Mouse (Mus musculus) midbrain, embryonic 13.5 days (tissue): Measurements from ENCODE around the gene A030003K21Rik. TPM values are rescaled to one million over a fixed set of nuclear protein-coding genes. Genes with fewer than 3 reads are reported as not detected.

ENCODE experiments used
- ATAC-seq: fragments of 200-750 bp; cut with Nextera tagmentation; 2 replicates; pipeline ENCODE4 v1.8.0; 2017; ENCODE audit warnings: mild to moderate bottlenecking, moderate TSS enrichment, moderate library complexity
- H3K27ac ChIP-seq: fragments of 300-500 bp; sonication (generic); 2 replicates; pipeline ENCODE4 v1.5.1; 2015; ENCODE audit warnings: inconsistent platforms, mild to moderate bottlenecking, moderate library complexity
- H3K27me3 ChIP-seq: fragments of 300-500 bp; sonication (generic); 2 replicates; pipeline ENCODE4 v1.6.1; 2015; ENCODE audit warnings: mild to moderate bottlenecking, inconsistent platforms
- H3K36me3 ChIP-seq: fragments of 300-500 bp; sonication (generic); 2 replicates; pipeline ENCODE4 v1.6.1; 2015; ENCODE audit warnings: mild to moderate bottlenecking, inconsistent platforms
- H3K4me1 ChIP-seq: fragments of 300-500 bp; sonication (generic); replicated peaks from 2 replicates; pipeline ENCODE4 v1.6.1; 2015; ENCODE audit warnings: inconsistent platforms
- H3K4me2 ChIP-seq: fragments of 300-500 bp; sonication (generic); replicated peaks from 2 replicates; pipeline ENCODE4 v1.6.1; 2015; ENCODE audit warnings: moderate library complexity, mild to moderate bottlenecking, inconsistent platforms
- H3K4me3 ChIP-seq: fragments of 300-500 bp; sonication (generic); replicated peaks from 2 replicates; pipeline ENCODE4 v1.5.1; 2015; ENCODE audit warnings: mild to moderate bottlenecking, inconsistent platforms
- H3K9ac ChIP-seq: fragments of 300-500 bp; sonication (generic); replicated peaks from 2 replicates; pipeline ENCODE4 v1.6.1; 2015; ENCODE audit warnings: mild to moderate bottlenecking, inconsistent platforms
- H3K9me3 ChIP-seq: fragments of 300-500 bp; sonication (generic); 2 replicates; pipeline ENCODE4 v1.6.1; 2016; ENCODE audit warnings: mild to moderate bottlenecking, inconsistent platforms
- WGBS: fragments of 180-500 bp; shearing (Covaris S2); methylation state at CpG from one replicate; pipeline ENCODE4 v1.1.7; 2015; 5-methylcytosine and 5-hydroxymethylcytosine counted together
- polyA plus RNA-seq: library from polyadenylated mRNA; unstranded; fragments of >200 nt; fragmentation: Nextera tagmentation; extraction: Ambion mirVana; gene quantifications from 2 replicates; pipeline ENCODE4 v1.2.1, GENCODE M21; 2015

A030003K21Rik gene
- polyA plus RNA-seq, 1 experiment from 2014 or later: not detected

GRCm38 (mm10) chr1:82900567-82900966 is 42.6 kb downstream of the A030003K21Rik start:
- Histone ChIP-seq H3K9ac (no peak overlapping the region), H3K4me2 (no peak overlapping the region), H3K9me3 (no peaks in the 10 kb centered on the region), H3K27me3 (no peaks in the 10 kb centered on the region), H3K4me3 (no peak overlapping the region), H3K27ac (no peak overlapping the region), H3K36me3 (peaks cover 32% of the 10 kb centered on the region), H3K4me1 (no peaks in the 10 kb centered on the region)
- no peak for ATAC-seq
- 95% methylated on average over 1 of the region's 1 CpGs for whole genome bisulfite sequencing

- no peaks in the 10 kb centered on the region for H3K9me3 ChIP-seq
- no peaks in the 10 kb centered on the region for H3K4me1 ChIP-seq
- peaks cover 32% of the 10 kb centered on the region for H3K36me3 ChIP-seq
- WGBS: 98% methylated on average over 7 of the region's 7 CpGs
- no peak overlapping the region for H3K4me2 ChIP-seq
- ATAC-seq: no peak
- H3K27ac ChIP-seq: no peak overlapping the region
- no peak overlapping the region for H3K9ac ChIP-seq
- H3K4me3 ChIP-seq: no peak overlapping the region
- no peaks in the 10 kb centered on the region for H3K27me3 ChIP-seq
Measured at GRCm38 (mm10) chr1:82893269-82893668, 49.9 kb downstream of the A030003K21Rik start.

Other genes with a start within 250 kb of the A030003K21Rik start
- gene Mff, start 218.5 kb downstream of the A030003K21Rik start, polyA plus RNA-seq: 345 and 358 TPM in 2 replicates
- 0.11 and 0.22 TPM in 2 replicates for gene Tm4sf20, start 174.9 kb downstream of the A030003K21Rik start, polyA plus RNA-seq
- gene Gm47791, start 172.1 kb downstream of the A030003K21Rik start, polyA plus RNA-seq: not detected in 2 replicates
- gene Agfg1, start 103.9 kb downstream of the A030003K21Rik start, polyA plus RNA-seq: 26.5 and 31.0 TPM in 2 replicates
- 0.34 TPM in 1 of 2 replicates, not detected in the other for gene A030005L19Rik, start 30.1 kb downstream of the A030003K21Rik start, polyA plus RNA-seq
- gene A030014E15Rik, start 18.5 kb downstream of the A030003K21Rik start, polyA plus RNA-seq: not detected in 2 replicates
- gene Gm6217, start 12.0 kb downstream of the A030003K21Rik start, polyA plus RNA-seq: not detected in 2 replicates
- not detected in 2 replicates for gene Gm7544, start 12.6 kb upstream of the A030003K21Rik start, polyA plus RNA-seq
- gene Gm47955, start 16.9 kb upstream of the A030003K21Rik start, polyA plus RNA-seq: not detected in 2 replicates
- not detected in 2 replicates for gene Gm47959, start 57.2 kb upstream of the A030003K21Rik start, polyA plus RNA-seq
- gene Slc19a3, start 95.1 kb upstream of the A030003K21Rik start, polyA plus RNA-seq: 0.58 and 0.63 TPM in 2 replicates
- gene Krtap28-10, start 99.1 kb upstream of the A030003K21Rik start, polyA plus RNA-seq: not detected in 2 replicates
- gene Gm47969, start 101.5 kb upstream of the A030003K21Rik start, polyA plus RNA-seq: not detected in 2 replicates
- gene A030005K14Rik, start 116.0 kb upstream of the A030003K21Rik start, polyA plus RNA-seq: not detected in 2 replicates
- not detected in 2 replicates for gene Krtap28-13, start 117.5 kb upstream of the A030003K21Rik start, polyA plus RNA-seq
- not detected in 2 replicates for gene Ccl20, start 173.4 kb upstream of the A030003K21Rik start, polyA plus RNA-seq
- gene Daw1, start 216.4 kb upstream of the A030003K21Rik start, polyA plus RNA-seq: 0.40 and 0.81 TPM in 2 replicates